Mouse (Mus musculus): ENCODE results near the gene Ccna2. TPM values are rescaled to one million over a fixed set of nuclear protein-coding genes. Genes with fewer than 3 reads are reported as not detected.
"Not testable (repeated sequence)": the region's sequence is repeated elsewhere in the genome, so short reads cannot be mapped to it uniquely, and the experiment has no call there.

The Ccna2 gene
- polyA plus RNA-seq (2016; fragmentation: Nextera tagmentation; extraction: Ambion mirVana): 194 and 199 TPM in 2 replicates

- Histone ChIP-seq H3K27ac (ENCODE audit: poor library complexity, severe bottlenecking) (peak within 1 kb of the TSS; percentile 86), H3K9ac (peak within 1 kb of the TSS; percentile 95), H3K4me2 (peak within 1 kb of the TSS; percentile 95), H3K36me3 (peaks cover 24% of the 10 kb centered on the region), H3K4me1 (replicated peaks) (peaks cover 20% of the 10 kb centered on the region), H3K27me3 (replicated peaks) (no peaks in the 10 kb centered on the region), H3K9me3 (replicated peaks) (no peaks in the 10 kb centered on the region), H3K4me3 (peak within 1 kb of the TSS; percentile 98)
- WGBS: under 1% methylated on average over 57 of the region's 60 CpGs
- ATAC-seq (ENCODE audit: insufficient number of reproducible peaks, low FRiP score): peak; percentile 100
Measured at GRCm38 (mm10) chr3:36571827-36572378, at the start of gene Ccna2. Gene Ccna2 (minus strand): TSS chr3:36572150.

DNA sequence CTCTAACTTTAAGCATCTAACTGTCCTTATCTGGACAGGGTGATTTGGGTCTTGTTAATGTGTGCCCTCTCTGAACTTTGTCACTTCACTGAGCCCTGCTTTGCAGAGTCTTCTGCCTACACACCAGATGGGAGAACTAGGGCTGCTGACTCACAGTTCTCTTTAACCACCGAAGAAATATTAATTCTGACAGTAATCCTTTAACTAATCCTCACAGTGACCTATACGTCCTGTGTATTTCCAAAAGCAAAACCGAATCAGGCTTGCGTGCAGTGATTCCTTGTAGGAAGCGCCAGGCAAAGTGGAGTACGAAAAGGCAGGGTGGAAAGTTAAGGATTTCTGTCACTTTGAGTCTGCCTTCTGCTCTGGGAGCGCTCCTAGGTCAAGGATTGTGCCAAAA, 46.2 kb upstream of the Ccna2 start:
- Histone ChIP-seq H3K9ac (no peak overlapping the region), H3K9me3 (replicated peaks) (no peaks in the 10 kb centered on the region), H3K27me3 (replicated peaks) (no peaks in the 10 kb centered on the region), H3K4me2 (no peak overlapping the region), H3K4me3 (no peak overlapping the region), H3K4me1 (replicated peaks) (peaks cover 5% of the 10 kb centered on the region; the same call in 1 of the 2 replicates), H3K27ac (ENCODE audit: poor library complexity, severe bottlenecking) (no peak overlapping the region), H3K36me3 (no peaks in the 10 kb centered on the region)
- ATAC-seq (ENCODE audit: insufficient number of reproducible peaks, low FRiP score): no peak
- 69% methylated on average over 7 of the region's 7 CpGs for WGBS

DNA sequence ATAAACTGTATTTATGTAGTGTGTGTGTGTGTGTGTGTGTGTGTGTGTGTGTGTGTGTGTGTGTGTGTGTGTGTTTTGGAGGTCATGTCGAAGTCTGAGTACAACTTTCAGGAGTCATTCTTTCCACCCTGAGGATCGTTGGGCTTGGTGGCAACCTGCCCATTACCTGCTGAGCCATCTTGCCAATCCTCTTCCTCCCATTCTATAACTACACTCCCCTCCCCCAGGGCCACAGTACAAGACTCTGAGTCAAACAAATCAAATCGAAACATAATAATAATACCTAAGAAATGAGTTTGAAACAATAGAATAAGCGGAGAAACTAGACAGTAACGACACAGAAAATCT, 41.9 kb upstream of the Ccna2 start:
- Histone ChIP-seq H3K4me2 (peak overlapping the region; percentile 67), H3K36me3 (no peaks in the 10 kb centered on the region), H3K4me3 (peak overlapping the region; percentile 60; the same call in 1 of the 2 replicates), H3K4me1 (replicated peaks) (peaks cover 5% of the 10 kb centered on the region; the same call in 1 of the 2 replicates), H3K9ac (0 out of 2 replicates have a peak overlapping the region, but pooled peaks have one; percentile 30), H3K27me3 (replicated peaks) (no peaks in the 10 kb centered on the region), H3K9me3 (replicated peaks) (no peaks in the 10 kb centered on the region), H3K27ac (ENCODE audit: poor library complexity, severe bottlenecking) (no peak overlapping the region)
- WGBS: 76% methylated on average over 4 of the region's 5 CpGs
- ATAC-seq (ENCODE audit: insufficient number of reproducible peaks, low FRiP score): no peak

- 5% methylated on average over 38 of the region's 38 CpGs for WGBS
- H3K27ac ChIP-seq (ENCODE audit: poor library complexity, severe bottlenecking): no peak within 1 kb of the TSS
- no peaks in the 10 kb centered on the region for H3K27me3 ChIP-seq (replicated peaks)
- H3K4me2 ChIP-seq: peak within 1 kb of the TSS; percentile 67
- ATAC-seq (ENCODE audit: insufficient number of reproducible peaks, low FRiP score): peak; percentile 100
- H3K4me1 ChIP-seq (replicated peaks): peaks cover 5% of the 10 kb centered on the region; the same call in 1 of the 2 replicates
- H3K36me3 ChIP-seq: no peaks in the 10 kb centered on the region
- peak within 1 kb of the TSS; percentile 75 for H3K9ac ChIP-seq
- H3K9me3 ChIP-seq (replicated peaks): no peaks in the 10 kb centered on the region
- H3K4me3 ChIP-seq: peak within 1 kb of the TSS; percentile 60
Measured at GRCm38 (mm10) chr3:36613202-36613907, 41.4 kb upstream of the Ccna2 start, which contains the start of gene Bbs7. Gene Bbs7 (minus strand): TSS chr3:36613477.

DNA sequence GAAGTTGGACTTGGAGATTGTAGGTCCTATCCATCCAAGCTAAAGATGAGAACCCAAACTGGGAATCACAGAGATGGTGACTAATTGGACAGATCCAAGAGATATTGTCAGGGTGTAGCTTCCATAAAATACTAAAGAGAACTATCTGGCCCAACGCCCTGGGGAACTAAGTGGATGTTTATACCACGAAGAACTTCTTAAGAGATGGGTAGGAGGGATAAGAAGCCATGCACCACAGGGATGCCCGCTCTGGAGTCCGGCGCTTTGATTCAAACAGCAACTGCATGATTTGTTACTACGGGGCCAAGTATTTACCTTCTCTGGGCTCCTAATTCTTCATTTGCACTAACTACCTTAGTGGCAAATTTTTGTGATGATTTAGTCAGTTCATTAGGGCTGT, 40.7 kb upstream of the Ccna2 start:
- ATAC-seq (ENCODE audit: insufficient number of reproducible peaks, low FRiP score): no peak; the same call in 1 of the 2 replicates
- Histone ChIP-seq H3K4me2 (peak overlapping the region; percentile 67), H3K27ac (ENCODE audit: poor library complexity, severe bottlenecking) (no peak overlapping the region), H3K4me1 (replicated peaks) (peaks cover 5% of the 10 kb centered on the region; the same call in 1 of the 2 replicates), H3K9ac (peak overlapping the region; percentile 75), H3K9me3 (replicated peaks) (no peaks in the 10 kb centered on the region), H3K27me3 (replicated peaks) (no peaks in the 10 kb centered on the region), H3K36me3 (no peaks in the 10 kb centered on the region), H3K4me3 (peak overlapping the region; percentile 60)
- 7% methylated on average over 6 of the region's 6 CpGs for WGBS

DNA sequence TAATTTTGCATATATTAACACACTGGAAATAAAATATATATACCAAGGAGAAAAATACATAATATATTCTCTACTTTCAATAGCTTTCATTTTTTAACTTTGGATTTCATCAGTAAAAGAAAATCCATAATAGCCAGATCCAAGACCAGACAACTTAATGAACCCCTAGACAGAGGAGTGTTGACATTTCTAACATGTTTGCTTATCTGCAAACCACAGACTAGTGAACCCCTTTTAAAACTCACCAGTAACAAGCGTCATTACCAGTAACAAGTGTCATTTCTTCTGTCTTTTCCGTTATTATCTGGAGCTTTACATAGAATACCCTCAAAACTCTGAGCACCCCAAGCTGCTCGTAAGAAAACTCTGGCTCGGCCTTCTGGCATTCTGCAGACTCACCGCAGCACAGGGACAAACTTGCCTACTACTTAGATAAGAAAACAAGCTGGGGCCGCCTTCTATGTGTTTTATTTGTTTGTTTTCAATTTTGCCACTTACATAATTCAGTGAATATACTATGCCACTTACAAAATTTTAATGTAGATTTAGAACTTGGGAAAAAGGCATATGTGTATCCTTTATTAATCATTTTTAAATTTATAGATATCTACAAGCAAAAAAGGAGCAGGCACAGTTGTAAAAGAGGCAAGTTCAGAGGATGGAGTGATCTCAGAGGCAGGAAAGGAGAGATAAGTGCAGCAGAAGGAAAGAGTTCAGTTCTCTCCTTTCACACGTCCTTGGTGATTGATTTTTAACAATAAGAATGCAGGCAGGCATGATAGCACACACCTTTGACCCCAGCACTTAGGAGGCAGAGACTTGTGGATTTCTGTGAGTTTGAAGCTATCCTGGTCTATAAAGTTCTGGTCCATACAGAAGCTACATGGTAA, 34.2 kb upstream of the Ccna2 start:
- Histone ChIP-seq H3K4me3 (no peak overlapping the region), H3K4me1 (replicated peaks) (no peaks in the 10 kb centered on the region), H3K27ac (ENCODE audit: poor library complexity, severe bottlenecking) (no peak overlapping the region), H3K9ac (no peak overlapping the region), H3K36me3 (no peaks in the 10 kb centered on the region), H3K4me2 (no peak overlapping the region), H3K9me3 (replicated peaks) (no peaks in the 10 kb centered on the region), H3K27me3 (replicated peaks) (no peaks in the 10 kb centered on the region)
- peak; percentile 72; the same call in 1 of the 2 replicates for ATAC-seq (ENCODE audit: insufficient number of reproducible peaks, low FRiP score)
- 35% methylated on average over 7 of the region's 7 CpGs for WGBS

DNA sequence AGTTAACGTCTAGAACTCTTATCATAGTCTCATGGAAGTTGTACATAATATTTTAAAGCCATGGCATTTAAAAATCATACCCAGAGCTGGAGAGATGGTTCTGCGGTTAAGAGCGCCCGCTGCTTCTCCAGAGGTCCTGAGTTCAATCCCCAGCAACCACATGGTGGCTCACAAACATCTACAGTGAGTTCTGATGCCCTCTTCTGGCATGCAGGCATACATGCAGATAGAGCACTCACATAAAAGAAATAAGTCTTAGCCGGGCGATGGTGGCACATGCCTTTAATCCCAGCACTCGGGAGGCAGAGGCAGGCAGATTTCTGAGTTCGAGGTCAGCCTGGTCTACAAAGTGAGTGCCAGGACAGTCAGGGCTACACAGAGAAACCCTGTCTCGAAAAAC, 27.8 kb upstream of the Ccna2 start:
- not testable (repeated sequence) for H3K4me3 ChIP-seq; H3K27ac ChIP-seq (ENCODE audit: poor library complexity, severe bottlenecking); H3K27me3 ChIP-seq (replicated peaks); H3K9me3 ChIP-seq (replicated peaks); H3K9ac ChIP-seq; H3K4me1 ChIP-seq (replicated peaks); H3K4me2 ChIP-seq; ATAC-seq (ENCODE audit: insufficient number of reproducible peaks, low FRiP score); H3K36me3 ChIP-seq
- 81% methylated on average over 9 of the region's 9 CpGs for WGBS

GRCm38 (mm10) chr3:36598811-36599210, 26.9 kb upstream of the Ccna2 start:
- H3K9me3 ChIP-seq (replicated peaks): no peaks in the 10 kb centered on the region
- ATAC-seq (ENCODE audit: insufficient number of reproducible peaks, low FRiP score): no peak
- H3K4me2 ChIP-seq: no peak overlapping the region
- 0 out of 2 replicates have a peak, but pooled peaks cover 2% of the 10 kb centered on the region for H3K36me3 ChIP-seq
- WGBS: 74% methylated on average over 3 of the region's 3 CpGs
- H3K27me3 ChIP-seq (replicated peaks): no peaks in the 10 kb centered on the region
- H3K9ac ChIP-seq: no peak overlapping the region
- H3K4me3 ChIP-seq: no peak overlapping the region
- no peak overlapping the region for H3K27ac ChIP-seq (ENCODE audit: poor library complexity, severe bottlenecking)
- no peaks in the 10 kb centered on the region for H3K4me1 ChIP-seq (replicated peaks)

- peaks cover 20% of the 10 kb centered on the region for H3K4me1 ChIP-seq (replicated peaks)
- H3K27ac ChIP-seq (ENCODE audit: poor library complexity, severe bottlenecking): peak overlapping the region; percentile 86
- peak; percentile 20; the same call in 1 of the 2 replicates for ATAC-seq (ENCODE audit: insufficient number of reproducible peaks, low FRiP score)
- peak overlapping the region; percentile 98 for H3K4me3 ChIP-seq
- H3K9me3 ChIP-seq (replicated peaks): no peaks in the 10 kb centered on the region
- under 1% methylated on average over 44 of the region's 46 CpGs for WGBS
- peak overlapping the region; percentile 95 for H3K9ac ChIP-seq
- H3K4me2 ChIP-seq: peak overlapping the region; percentile 95
- H3K27me3 ChIP-seq (replicated peaks): no peaks in the 10 kb centered on the region
- peaks cover 29% of the 10 kb centered on the region for H3K36me3 ChIP-seq
Measured at GRCm38 (mm10) chr3:36571361-36571826, 556 bp downstream of the Ccna2 start.

DNA sequence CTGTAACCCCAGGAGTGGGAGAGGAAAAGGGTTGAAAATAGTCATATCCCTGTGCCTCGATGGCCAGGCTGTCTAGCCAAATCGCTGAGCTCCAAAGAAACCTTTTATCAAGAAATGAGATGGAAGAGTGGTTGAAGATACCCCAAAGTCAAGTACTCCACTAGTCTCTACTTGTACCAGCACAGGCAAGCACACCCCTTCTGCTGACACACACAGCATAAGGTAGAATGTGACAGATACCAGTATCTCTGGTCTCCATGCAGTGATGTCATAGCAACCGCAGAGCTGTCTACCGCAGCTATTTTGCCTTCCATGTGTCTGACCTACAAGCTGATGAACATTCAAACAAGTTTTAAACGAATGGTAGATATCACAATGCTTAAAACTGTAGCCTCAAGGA, 2.1 kb downstream of the Ccna2 start:
- Histone ChIP-seq H3K4me1 (replicated peaks) (peaks cover 20% of the 10 kb centered on the region), H3K36me3 (peaks cover 41% of the 10 kb centered on the region), H3K4me2 (peak overlapping the region; percentile 95), H3K27ac (ENCODE audit: poor library complexity, severe bottlenecking) (no peak overlapping the region), H3K4me3 (peak overlapping the region; percentile 98), H3K9me3 (replicated peaks) (no peaks in the 10 kb centered on the region), H3K27me3 (replicated peaks) (no peaks in the 10 kb centered on the region), H3K9ac (peak overlapping the region; percentile 57)
- WGBS: 62% methylated on average over 5 of the region's 5 CpGs
- ATAC-seq (ENCODE audit: insufficient number of reproducible peaks, low FRiP score): no peak

DNA sequence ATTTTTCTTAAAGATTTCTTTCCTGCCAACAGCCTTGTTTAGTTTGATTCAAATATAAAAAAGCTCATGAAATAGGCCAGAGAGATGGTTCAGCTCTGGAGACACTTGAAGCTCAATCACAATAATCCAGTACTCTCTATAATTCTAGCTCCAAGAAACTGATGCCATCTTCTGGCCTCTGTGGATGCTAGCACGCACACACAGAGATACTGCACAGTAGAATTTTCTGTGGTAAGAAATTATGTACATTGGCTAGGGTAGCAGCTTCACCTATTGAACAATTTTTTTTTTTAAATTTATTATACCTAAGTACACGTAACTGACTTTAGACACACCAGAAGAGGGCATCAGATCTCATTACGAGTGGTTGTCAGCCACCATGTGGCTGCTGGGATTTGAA, 8.3 kb downstream of the Ccna2 start:
- no peak overlapping the region for H3K4me3 ChIP-seq
- no peak overlapping the region for H3K9ac ChIP-seq
- H3K9me3 ChIP-seq (replicated peaks): no peaks in the 10 kb centered on the region
- no peak overlapping the region for H3K27ac ChIP-seq (ENCODE audit: poor library complexity, severe bottlenecking)
- no peak for ATAC-seq (ENCODE audit: insufficient number of reproducible peaks, low FRiP score)
- no peaks in the 10 kb centered on the region for H3K4me1 ChIP-seq (replicated peaks)
- peaks cover 79% of the 10 kb centered on the region for H3K36me3 ChIP-seq
- no peak overlapping the region for H3K4me2 ChIP-seq
- WGBS: 97% methylated on average over 3 of the region's 3 CpGs
- H3K27me3 ChIP-seq (replicated peaks): no peaks in the 10 kb centered on the region
